Mouse (Mus musculus) heart, postnatal 0 days (tissue): ENCODE data around the gene Cpsf7. TPM values are rescaled to one million over a fixed set of nuclear protein-coding genes. Genes with fewer than 3 reads are reported as not detected.

ENCODE experiments used
- ATAC-seq: fragments of 200-750 bp; cut with Nextera tagmentation; 2 replicates; pipeline ENCODE4 v1.8.0; 2017; ENCODE audit warnings: low read depth, moderate number of reproducible peaks, moderate library complexity; ENCODE audit not compliant: insufficient read depth
- DNase-seq: peaks from one replicate; pipeline ENCODE4 v3.0.0-alpha.2; 2016; ENCODE audit warnings: low spot score
- H3K27ac ChIP-seq: fragments of 300-500 bp; sonication (generic); 2 replicates; pipeline ENCODE4 v1.5.1; 2014; ENCODE audit warnings: low read depth, mild to moderate bottlenecking
- H3K27me3 ChIP-seq: fragments of 300-500 bp; sonication (generic); 2 replicates; pipeline ENCODE4 v1.6.1; 2014; ENCODE audit warnings: low read length, mixed read lengths; ENCODE audit not compliant: control insufficient read depth, insufficient read depth
- H3K36me3 ChIP-seq: fragments of 300-500 bp; sonication (generic); replicated peaks from 2 replicates; pipeline ENCODE4 v1.6.1; 2014; ENCODE audit warnings: low read length, mixed read lengths; ENCODE audit not compliant: control insufficient read depth, insufficient read depth
- H3K4me1 ChIP-seq: fragments of 300-500 bp; sonication (generic); 2 replicates; pipeline ENCODE4 v1.6.1; 2014; ENCODE audit warnings: antibody characterized with exemption; ENCODE audit not compliant: control insufficient read depth, insufficient read depth
- H3K4me2 ChIP-seq: fragments of 300-500 bp; sonication (generic); 2 replicates; pipeline ENCODE4 v1.6.1; 2014; ENCODE audit warnings: low read depth, mild to moderate bottlenecking, low read length, moderate library complexity
- H3K4me3 ChIP-seq: fragments of 300-500 bp; sonication (generic); 2 replicates; pipeline ENCODE4 v1.5.1; 2014; ENCODE audit warnings: low read depth, low read length
- H3K9ac ChIP-seq: fragments of 300-500 bp; sonication (generic); replicated peaks from 2 replicates; pipeline ENCODE4 v1.6.1; 2014; ENCODE audit warnings: low read depth, low read length, mixed read lengths
- H3K9me3 ChIP-seq: fragments of 300-500 bp; sonication (generic); replicated peaks from 2 replicates; pipeline ENCODE4 v1.6.1; 2016; ENCODE audit warnings: low read length; ENCODE audit not compliant: control insufficient read depth
- CTCF ChIP-seq: IDR thresholded peaks from 2 replicates; pipeline ENCODE4 v1.5.1; 2016; ENCODE audit warnings: antibody characterized with exemption, control low read depth, low read depth
- EP300 ChIP-seq: IDR thresholded peaks from 2 replicates; pipeline ENCODE4 v1.6.1; 2016; ENCODE audit warnings: antibody characterized with exemption, low read depth
- WGBS: fragments of 180-500 bp; shearing (Covaris S2); extraction: QIAGEN DNeasy Blood & Tissue Kit; methylation state at CpG from one replicate; pipeline ENCODE4 v1.1.7; 2014; 5-methylcytosine and 5-hydroxymethylcytosine counted together
- polyA plus RNA-seq: library from polyadenylated mRNA; unstranded; fragments of >200 nt; fragmentation: Nextera tagmentation; extraction: Ambion mirVana; gene quantifications from 2 replicates; pipeline ENCODE4 v1.2.1, GENCODE M21; 2015
- total RNA-seq: library from RNA; depleted of rRNA; stranded (reverse); fragments of >200 nt; gene quantifications from 2 replicates; pipeline ENCODE4 v1.2.3, GENCODE M21; 2014; ENCODE audit warnings: low replicate concordance

Cpsf7 gene
- total and polyA plus RNA-seq, 2 experiments from 2014 or later = 14.8 to 51.4 TPM

GRCm38 (mm10) chr19:10496976-10497375 is 28.1 kb upstream of the Cpsf7 start:
- no peak overlapping the region for H3K4me2 ChIP-seq
- no peak overlapping the region for H3K9ac ChIP-seq
- no peak for DNase-seq
- no peak overlapping the region for H3K4me3 ChIP-seq
- no peak for ATAC-seq
- no peaks in the 10 kb centered on the region for H3K4me1 ChIP-seq
- no peak for TF ChIP-seq CTCF
- no peak for TF ChIP-seq EP300
- 0 out of 2 replicates have a peak, but pooled peaks cover 4% of the 10 kb centered on the region for H3K27me3 ChIP-seq
- H3K27ac ChIP-seq = no peak overlapping the region
- WGBS = 59% methylated on average over 2 of the region's 2 CpGs
- peaks cover 31% of the 10 kb centered on the region for H3K36me3 ChIP-seq
- H3K9me3 ChIP-seq = no peaks in the 10 kb centered on the region

- peaks cover 33% of the 10 kb centered on the region for H3K36me3 ChIP-seq
- H3K4me3 ChIP-seq = no peak overlapping the region
- DNase-seq (no peak), ATAC-seq (no peak)
- H3K9ac ChIP-seq = no peak overlapping the region
- TF ChIP-seq CTCF = no peak
- TF ChIP-seq EP300 = no peak
- H3K4me1 ChIP-seq = no peaks in the 10 kb centered on the region
- H3K27ac ChIP-seq = no peak overlapping the region
- H3K9me3 ChIP-seq = no peaks in the 10 kb centered on the region
- no peaks in the 10 kb centered on the region for H3K27me3 ChIP-seq
- H3K4me2 ChIP-seq = no peak overlapping the region
- WGBS = 55% methylated on average over 8 of the region's 8 CpGs
Measured at GRCm38 (mm10) chr19:10497512-10498160, 27.4 kb upstream of the Cpsf7 start.

GRCm38 (mm10) chr19:10500581-10500980 is 24.5 kb upstream of the Cpsf7 start:
- no peaks in the 10 kb centered on the region for H3K9me3 ChIP-seq
- TF ChIP-seq EP300 = no peak
- no peak for TF ChIP-seq CTCF
- no peaks in the 10 kb centered on the region for H3K4me1 ChIP-seq
- no peak for ATAC-seq
- no peaks in the 10 kb centered on the region for H3K27me3 ChIP-seq
- no peak overlapping the region for H3K4me3 ChIP-seq
- peaks cover 56% of the 10 kb centered on the region for H3K36me3 ChIP-seq
- H3K27ac ChIP-seq = no peak overlapping the region
- no peak for DNase-seq
- WGBS = 78% methylated on average over 8 of the region's 8 CpGs
- no peak overlapping the region for H3K4me2 ChIP-seq
- no peak overlapping the region for H3K9ac ChIP-seq

GRCm38 (mm10) chr19:10502571-10502970 is 22.5 kb upstream of the Cpsf7 start:
- Histone ChIP-seq H3K4me3 (no peak overlapping the region), H3K9me3 (no peaks in the 10 kb centered on the region), H3K4me2 (no peak overlapping the region), H3K9ac (no peak overlapping the region), H3K27me3 (no peaks in the 10 kb centered on the region), H3K27ac (no peak overlapping the region), H3K36me3 (peaks cover 71% of the 10 kb centered on the region), H3K4me1 (no peaks in the 10 kb centered on the region)
- ATAC-seq = peak; percentile 64; the same call in 1 of the 2 replicates
- peak; percentile 41 for DNase-seq
- 8% methylated on average over 4 of the region's 4 CpGs for WGBS
- TF ChIP-seq CTCF (peak; percentile 85), EP300 (no peak)

GRCm38 (mm10) chr19:10510759-10511330 is 14.2 kb upstream of the Cpsf7 start:
- Histone ChIP-seq H3K9ac (no peak overlapping the region), H3K4me2 (no peak overlapping the region), H3K4me3 (no peak overlapping the region), H3K27me3 (no peaks in the 10 kb centered on the region), H3K36me3 (peaks cover 52% of the 10 kb centered on the region), H3K4me1 (no peaks in the 10 kb centered on the region), H3K27ac (no peak overlapping the region), H3K9me3 (no peaks in the 10 kb centered on the region)
- 74% methylated on average over 6 of the region's 6 CpGs for whole genome bisulfite sequencing
- DNase-seq = no peak
- no peak for ATAC-seq
- TF ChIP-seq EP300 (no peak), CTCF (no peak)
